Mouse (Mus musculus): ENCODE data around the gene Commd4.

Gene Commd4

DNA sequence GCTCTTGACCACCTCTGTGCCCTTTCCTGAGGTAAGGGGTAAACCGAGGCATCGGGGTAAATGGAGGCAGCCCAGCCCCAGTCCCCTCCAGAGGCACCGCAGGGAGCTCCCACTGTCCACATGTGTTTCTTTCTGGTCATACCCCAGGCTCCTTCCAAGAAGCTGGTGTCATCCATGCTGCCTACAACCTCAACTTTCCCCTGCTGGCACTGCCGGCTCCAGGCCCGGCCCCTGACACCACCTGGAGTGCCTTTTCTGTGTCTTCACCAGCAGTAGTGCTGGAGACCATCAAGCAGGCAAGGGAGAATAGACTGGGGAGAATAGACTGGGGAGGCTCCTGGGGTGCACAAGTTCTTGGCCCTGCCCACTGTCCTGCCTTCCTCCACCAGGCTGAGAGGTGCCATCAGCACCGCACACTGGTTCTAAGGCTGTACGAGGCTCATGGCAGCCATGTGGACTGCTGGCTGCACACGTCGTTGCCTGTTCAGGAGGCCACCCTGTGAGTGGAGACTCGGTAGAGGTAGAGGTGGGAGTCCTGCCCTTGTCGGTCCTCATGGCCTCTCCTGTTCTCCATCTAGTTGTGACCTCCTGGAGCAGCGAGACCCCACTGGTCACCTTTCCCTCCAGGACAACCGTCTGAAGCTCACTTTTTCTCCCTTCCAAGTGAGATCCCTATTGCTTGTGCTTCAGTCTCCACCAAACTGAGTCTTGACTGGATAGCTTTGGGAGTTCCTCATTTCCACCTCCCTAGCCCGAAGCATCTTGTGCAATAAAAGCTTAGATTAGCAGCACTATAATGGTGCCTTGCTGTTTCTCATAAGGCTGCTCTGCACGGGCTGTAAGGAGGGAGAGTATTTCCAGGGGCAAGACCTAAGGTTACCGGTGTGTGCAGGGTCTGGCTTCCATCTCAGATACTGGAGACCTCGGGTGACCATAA lies 16.4 kb downstream of the Commd4 start:
- DNase-seq, result no peak

DNA sequence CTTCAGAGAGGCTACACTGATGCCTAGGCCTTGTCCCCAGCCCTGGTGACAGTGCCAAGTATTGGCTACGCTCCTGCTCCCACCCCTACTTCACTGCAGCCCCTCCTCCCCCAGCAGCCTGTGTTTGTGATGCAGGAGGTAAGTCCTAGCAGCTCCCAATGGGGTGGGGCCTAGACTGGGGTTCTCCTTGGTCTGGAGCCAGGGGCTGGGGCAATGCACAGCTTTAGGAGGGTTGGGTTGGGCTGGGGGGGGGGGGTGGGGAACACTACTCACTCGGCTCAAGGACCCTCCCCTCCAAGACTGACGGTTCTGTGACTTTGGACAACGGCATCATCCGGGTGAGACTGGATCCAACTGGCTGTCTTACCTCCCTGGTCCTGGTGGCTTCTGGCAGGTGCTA lies 18.6 kb downstream of the Commd4 start:
- DNase-seq, result no peak

DNA sequence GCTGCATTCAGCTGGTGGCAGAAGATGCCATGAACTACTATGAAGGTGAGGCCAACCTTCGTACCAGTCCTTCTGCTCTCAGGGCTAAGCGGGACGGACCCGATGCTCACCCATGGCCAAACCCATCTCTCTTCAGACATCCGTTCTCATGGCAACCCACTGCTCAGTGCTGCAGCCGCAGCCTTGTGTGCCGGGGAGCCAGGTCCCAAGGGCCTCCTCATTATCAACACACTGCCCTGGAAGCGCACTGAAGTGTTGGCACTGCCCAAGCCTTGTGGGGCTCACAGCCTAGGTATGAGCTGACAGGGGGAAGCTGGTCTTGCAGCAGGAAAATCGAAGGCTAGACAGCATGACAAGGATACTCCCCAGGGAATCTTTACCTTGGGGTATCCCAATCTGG lies 19.0 kb downstream of the Commd4 start:
- no peak for DNase-seq

DNA sequence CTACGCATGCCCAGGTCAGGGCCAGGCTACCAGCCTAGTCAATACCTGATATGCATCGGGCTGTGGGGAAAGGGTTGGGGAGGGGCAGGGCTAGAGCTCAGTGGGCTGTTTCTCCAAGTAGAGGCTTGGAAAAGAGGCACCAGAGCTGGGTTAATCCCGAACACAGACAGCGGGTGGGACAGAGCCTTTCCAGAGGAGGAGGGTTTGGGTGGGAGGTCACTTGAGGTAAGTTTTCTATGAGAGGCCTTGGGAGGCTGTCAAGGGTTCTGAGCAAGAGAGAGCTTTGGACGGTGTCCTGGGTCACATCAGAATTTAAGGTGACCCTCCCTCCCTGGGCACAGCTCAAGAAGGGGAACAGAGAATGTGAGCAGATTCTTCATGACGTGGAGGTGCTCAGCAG lies 19.6 kb downstream of the Commd4 start:
- DNase-seq, result no peak

DNA sequence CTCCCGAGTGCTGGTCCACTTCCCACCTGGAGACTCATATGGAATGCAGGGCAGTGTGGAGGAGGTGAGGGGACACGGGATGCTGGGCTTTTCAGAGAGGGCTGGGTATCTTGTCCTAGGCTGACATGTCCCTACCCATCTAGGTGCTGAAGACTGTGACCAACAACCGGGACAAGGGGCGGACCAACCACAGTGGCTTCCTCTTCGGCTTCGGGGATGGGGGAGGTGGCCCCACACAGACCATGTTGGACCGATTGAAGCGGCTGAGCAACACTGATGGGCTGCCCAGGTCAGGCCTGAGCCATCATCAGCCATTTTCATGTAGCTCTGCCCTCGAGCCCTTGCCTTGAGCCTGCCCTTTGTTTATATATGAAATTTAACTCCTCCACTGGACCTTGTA lies 20.4 kb downstream of the Commd4 start:
- no peak for DNase-seq

DNA sequence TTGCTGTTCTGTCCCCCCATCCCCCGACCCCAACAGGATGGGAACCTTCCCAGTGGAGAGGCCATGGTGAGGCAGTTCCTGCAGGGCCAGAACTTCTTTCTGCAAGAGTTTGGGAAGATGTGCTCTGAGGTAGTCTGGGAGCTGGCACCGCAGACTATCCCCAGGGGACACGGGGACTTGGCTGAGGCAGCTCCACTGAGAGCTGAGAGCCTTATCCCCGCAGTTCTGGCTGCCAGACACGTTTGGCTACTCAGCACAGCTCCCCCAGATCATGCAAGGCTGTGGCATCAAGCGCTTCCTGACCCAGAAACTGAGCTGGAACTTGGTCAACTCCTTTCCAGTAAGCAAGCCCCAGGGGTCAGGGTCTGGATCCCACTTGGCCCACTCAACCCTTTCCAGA lies 20.9 kb downstream of the Commd4 start:
- DNase-seq, result no peak

DNA sequence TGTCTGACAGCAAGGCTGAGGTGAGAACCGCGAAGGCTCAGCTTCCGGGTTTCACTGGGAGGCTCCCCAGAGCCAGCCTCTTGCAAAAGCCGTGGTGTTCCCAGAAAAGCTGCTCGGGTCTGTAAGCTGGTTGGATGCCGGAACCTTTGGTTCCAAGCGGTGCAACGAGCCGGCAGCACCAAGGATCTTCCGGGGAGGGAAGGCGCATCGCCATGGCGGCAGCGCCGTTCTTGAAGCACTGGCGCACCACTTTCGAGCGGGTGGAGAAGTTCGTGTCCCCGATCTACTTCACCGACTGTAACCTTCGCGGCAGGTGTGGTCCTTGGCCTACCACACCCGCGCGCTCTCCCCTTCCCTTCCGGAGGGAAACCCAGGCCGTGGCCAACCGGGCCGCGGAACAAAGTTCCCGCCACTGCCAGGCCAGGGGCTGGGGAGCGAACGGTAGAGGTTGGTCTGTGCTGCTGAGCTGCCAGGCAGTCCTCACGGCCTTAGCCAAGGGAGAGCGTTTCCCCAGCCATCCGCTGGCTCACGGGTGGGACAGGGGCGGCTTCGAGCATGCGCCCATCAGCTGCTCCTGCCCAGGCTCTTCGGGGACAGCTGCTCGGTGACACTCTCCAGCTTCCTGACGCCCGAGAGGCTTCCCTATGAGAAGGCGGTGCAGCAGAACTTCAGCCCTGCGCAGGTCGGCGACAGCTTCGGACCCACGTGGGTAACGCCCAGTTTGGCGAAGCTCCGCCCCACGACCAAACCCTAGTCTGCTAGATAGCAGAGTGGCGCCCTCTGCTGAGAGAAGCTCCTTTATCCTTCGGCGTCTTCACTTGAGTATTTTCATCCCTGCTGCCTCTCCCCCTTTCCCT lies 27.3 kb downstream of the Commd4 start, which contains the start of gene Man2c1:
Man2c1 (plus strand) TSS at position 114 of the 857 bp plus-strand sequence.
- peak; percentile 89 to 95 for DNase-seq

DNA sequence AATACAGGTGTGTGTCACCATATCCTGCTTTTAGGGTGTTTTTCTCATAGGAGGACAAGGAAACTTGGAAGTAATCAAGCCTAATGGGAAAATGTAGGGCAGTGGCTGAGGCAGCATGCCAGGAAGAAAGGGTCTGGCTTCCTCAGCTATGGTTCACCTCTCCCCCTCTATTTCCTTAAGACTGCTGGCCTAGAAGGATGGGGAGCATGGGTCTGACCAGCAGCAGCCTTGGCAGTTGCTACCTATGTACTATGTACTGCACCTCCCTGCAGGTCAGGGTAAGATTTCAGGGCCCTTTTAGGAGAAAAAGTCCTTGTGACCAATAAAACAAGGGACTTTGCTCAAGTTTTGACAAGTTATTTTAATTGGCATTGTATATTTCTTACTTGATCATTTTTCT lies 28.5 kb downstream of the Commd4 start:
- DNase-seq, result no peak

DNA sequence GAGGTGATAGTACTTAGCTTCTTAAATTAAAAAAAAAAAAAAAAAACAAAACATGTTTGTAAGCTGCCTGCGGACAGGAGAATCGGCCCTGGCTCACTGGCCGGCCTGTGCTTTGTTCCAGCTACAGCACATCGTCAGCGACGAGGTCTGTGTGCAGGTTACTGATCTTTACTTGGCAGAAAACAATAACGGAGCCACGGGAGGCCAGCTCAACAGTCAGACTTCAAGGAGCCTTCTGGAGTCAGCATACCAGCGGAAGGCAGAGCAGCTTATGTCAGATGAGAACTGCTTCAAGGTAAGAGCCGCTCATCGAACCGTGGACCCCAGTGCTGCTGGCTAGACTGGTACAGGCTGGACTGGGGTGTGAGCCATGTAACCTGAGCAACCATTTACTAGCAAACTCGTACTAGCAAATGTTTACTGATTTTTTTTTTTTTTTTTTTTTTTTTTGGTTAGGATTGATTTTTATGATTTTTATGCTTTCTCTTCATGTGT lies 40.8 kb downstream of the Commd4 start:
- DNase-seq, result no peak

Data from spleen, adult 18-20 months (tissue).